Mouse (Mus musculus) G1E (cell line): ENCODE data around the gene Skap2.

Experiments used
- CTCF ChIP-seq: IDR thresholded peaks from 2 replicates; pipeline ENCODE4 v1.5.1; 2012; ENCODE audit warnings: low read depth, low read length, inconsistent platforms, mixed read lengths
- GATA1 ChIP-seq: IDR thresholded peaks from 2 replicates; pipeline ENCODE4 v1.6.1; 2012; ENCODE audit warnings: borderline replicate concordance, low read length, inconsistent platforms, mixed read lengths

GRCm38 (mm10) chr6:51822049-51822448 lies 190.3 kb downstream of the Skap2 start:
- TF ChIP-seq CTCF (no peak), GATA1 (no peak)
